Mouse (Mus musculus): ENCODE measurements around the gene Lrba. TPM values are rescaled to one million over a fixed set of nuclear protein-coding genes. Genes with fewer than 3 reads are reported as not detected.

Gene Lrba
- polyA plus RNA-seq, 1 experiment from 2014 or later, result 2.8 TPM

- no peak overlapping the region for H3K4me3 ChIP-seq (ENCODE audit: low read depth, low read length)
- 19% methylated on average over 3 of the region's 3 CpGs for WGBS (ENCODE audit: insufficient replicate concordance)
- H3K36me3 ChIP-seq (ENCODE audit: control insufficient read depth, insufficient read depth), result no peaks in the 10 kb centered on the region
- no peak overlapping the region for H3K9ac ChIP-seq (ENCODE audit: low read depth, low read length)
- H3K4me1 ChIP-seq (ENCODE audit: control insufficient read depth, low read depth, low read length), result no peaks in the 10 kb centered on the region; the same call in 1 of the 2 replicates
- no peaks in the 10 kb centered on the region for H3K27me3 ChIP-seq (ENCODE audit: control insufficient read depth, insufficient read depth, low read depth, low read length)
- H3K9me3 ChIP-seq (replicated peaks; ENCODE audit: control insufficient read depth, low read length), result no peaks in the 10 kb centered on the region
- peak; percentile 91 for ATAC-seq (ENCODE audit: low read depth)
- H3K4me2 ChIP-seq (ENCODE audit: low read depth, low read length), result no peak overlapping the region
- H3K27ac ChIP-seq (ENCODE audit: low read length), result no peak overlapping the region
Observed at GRCm38 (mm10) chr3:86812689-86813088, 588.2 kb downstream of the Lrba start.

DNA sequence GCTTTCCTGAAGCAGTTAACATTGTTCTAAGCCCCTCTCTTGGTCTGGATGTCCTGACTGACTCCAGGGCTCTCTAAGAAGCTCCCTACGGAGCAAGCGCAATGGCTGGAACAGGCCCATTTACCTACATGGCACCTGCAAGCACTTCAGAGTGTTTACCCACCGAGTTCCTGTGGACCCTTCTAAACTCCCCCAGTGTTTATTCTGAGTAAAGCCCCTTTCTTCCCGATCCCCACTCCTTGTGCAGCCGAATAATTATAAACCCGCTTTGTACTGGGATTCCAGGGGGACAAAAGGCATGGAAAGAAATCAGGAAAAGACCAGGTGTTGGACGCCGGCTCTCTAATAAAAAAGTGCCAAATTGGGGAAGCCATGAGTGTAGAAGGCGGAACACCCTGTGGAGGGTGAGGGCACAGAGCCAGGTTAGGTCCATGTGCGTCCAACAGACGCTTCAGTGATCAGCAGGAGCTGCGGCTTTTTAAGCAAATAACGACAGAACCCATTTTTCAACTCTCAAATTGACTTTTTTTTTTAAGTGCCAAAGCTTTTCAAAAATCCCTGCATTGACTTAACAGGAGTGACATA, 593.6 kb downstream of the Lrba start:
- Histone ChIP-seq H3K27ac (ENCODE audit: low read length) (no peak overlapping the region), H3K4me3 (ENCODE audit: low read depth, low read length) (no peak overlapping the region), H3K27me3 (ENCODE audit: control insufficient read depth, insufficient read depth, low read depth, low read length) (no peaks in the 10 kb centered on the region), H3K9ac (ENCODE audit: low read depth, low read length) (no peak overlapping the region), H3K4me1 (ENCODE audit: control insufficient read depth, low read depth, low read length) (no peaks in the 10 kb centered on the region), H3K9me3 (replicated peaks; ENCODE audit: control insufficient read depth, low read length) (no peaks in the 10 kb centered on the region), H3K4me2 (ENCODE audit: low read depth, low read length) (no peak overlapping the region), H3K36me3 (ENCODE audit: control insufficient read depth, insufficient read depth) (no peaks in the 10 kb centered on the region)
- WGBS (ENCODE audit: insufficient replicate concordance), result 69% methylated on average over 13 of the region's 13 CpGs
- ATAC-seq (ENCODE audit: low read depth), result no peak

- ATAC-seq (ENCODE audit: low read depth), result no peak
- no peak overlapping the region for H3K27ac ChIP-seq (ENCODE audit: low read length)
- 73% methylated on average over 6 of the region's 6 CpGs for WGBS (ENCODE audit: insufficient replicate concordance)
- no peaks in the 10 kb centered on the region for H3K36me3 ChIP-seq (ENCODE audit: control insufficient read depth, insufficient read depth)
- no peak overlapping the region for H3K4me3 ChIP-seq (ENCODE audit: low read depth, low read length)
- no peak overlapping the region for H3K4me2 ChIP-seq (ENCODE audit: low read depth, low read length)
- H3K9ac ChIP-seq (ENCODE audit: low read depth, low read length), result no peak overlapping the region
- H3K9me3 ChIP-seq (replicated peaks; ENCODE audit: control insufficient read depth, low read length), result no peaks in the 10 kb centered on the region
- no peaks in the 10 kb centered on the region for H3K27me3 ChIP-seq (ENCODE audit: control insufficient read depth, insufficient read depth, low read depth, low read length)
- no peaks in the 10 kb centered on the region for H3K4me1 ChIP-seq (ENCODE audit: control insufficient read depth, low read depth, low read length)
Observed at GRCm38 (mm10) chr3:86819372-86819771, 594.9 kb downstream of the Lrba start.

DNA sequence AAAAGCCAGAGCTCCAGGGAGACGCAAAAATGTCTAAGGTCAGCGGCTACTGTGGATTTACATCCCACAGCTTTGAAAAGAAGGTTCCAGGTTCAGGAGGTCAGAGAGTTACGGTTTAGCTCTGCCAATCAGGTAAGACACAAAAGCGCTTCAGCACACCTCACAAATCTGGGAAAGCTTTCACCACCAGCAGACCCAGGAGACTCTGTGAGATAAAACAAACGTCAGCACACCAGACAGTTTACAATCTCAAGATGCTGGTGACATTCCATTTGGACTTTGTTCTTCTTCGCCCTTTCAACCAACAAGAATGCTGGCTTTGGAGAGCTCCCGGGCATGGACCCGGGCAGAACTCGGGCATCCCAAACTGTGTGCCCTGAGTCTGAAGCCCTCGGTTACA, 595.9 kb downstream of the Lrba start:
- no peaks in the 10 kb centered on the region for H3K36me3 ChIP-seq (ENCODE audit: control insufficient read depth, insufficient read depth)
- H3K4me3 ChIP-seq (ENCODE audit: low read depth, low read length), result no peak overlapping the region
- H3K27me3 ChIP-seq (ENCODE audit: control insufficient read depth, insufficient read depth, low read depth, low read length), result no peaks in the 10 kb centered on the region
- H3K4me1 ChIP-seq (ENCODE audit: control insufficient read depth, low read depth, low read length), result no peaks in the 10 kb centered on the region
- no peaks in the 10 kb centered on the region for H3K9me3 ChIP-seq (replicated peaks; ENCODE audit: control insufficient read depth, low read length)
- no peak overlapping the region for H3K4me2 ChIP-seq (ENCODE audit: low read depth, low read length)
- 64% methylated on average over 10 of the region's 10 CpGs for WGBS (ENCODE audit: insufficient replicate concordance)
- no peak for ATAC-seq (ENCODE audit: low read depth)
- H3K27ac ChIP-seq (ENCODE audit: low read length), result no peak overlapping the region
- H3K9ac ChIP-seq (ENCODE audit: low read depth, low read length), result no peak overlapping the region

DNA sequence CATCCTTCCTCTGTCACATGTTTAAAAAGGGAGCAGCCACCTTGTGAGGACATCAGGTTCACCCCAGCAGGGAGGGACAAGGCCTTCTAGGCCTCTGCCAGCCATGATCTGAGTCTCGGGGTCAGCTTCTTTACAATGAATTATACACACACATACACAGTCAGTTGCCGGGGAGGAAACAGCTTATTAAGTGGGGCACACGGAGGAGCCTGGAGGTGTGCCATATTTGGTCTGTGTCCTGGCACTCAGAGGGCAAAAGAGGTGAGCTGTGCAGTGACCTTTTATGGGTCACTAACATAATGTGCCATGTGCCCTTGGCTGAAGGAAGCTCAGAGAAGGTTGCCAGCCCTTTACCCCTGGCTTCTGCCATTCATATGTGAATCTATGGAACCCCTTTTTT, 596.9 kb downstream of the Lrba start:
- H3K36me3 ChIP-seq (ENCODE audit: control insufficient read depth, insufficient read depth), result no peaks in the 10 kb centered on the region
- no peak overlapping the region for H3K9ac ChIP-seq (ENCODE audit: low read depth, low read length)
- no peak overlapping the region for H3K27ac ChIP-seq (ENCODE audit: low read length)
- no peaks in the 10 kb centered on the region for H3K9me3 ChIP-seq (replicated peaks; ENCODE audit: control insufficient read depth, low read length)
- no peak overlapping the region for H3K4me2 ChIP-seq (ENCODE audit: low read depth, low read length)
- H3K4me3 ChIP-seq (ENCODE audit: low read depth, low read length), result no peak overlapping the region
- 63% methylated on average over 3 of the region's 3 CpGs for WGBS (ENCODE audit: insufficient replicate concordance)
- no peaks in the 10 kb centered on the region for H3K4me1 ChIP-seq (ENCODE audit: control insufficient read depth, low read depth, low read length)
- ATAC-seq (ENCODE audit: low read depth), result no peak
- H3K27me3 ChIP-seq (ENCODE audit: control insufficient read depth, insufficient read depth, low read depth, low read length), result no peaks in the 10 kb centered on the region

DNA sequence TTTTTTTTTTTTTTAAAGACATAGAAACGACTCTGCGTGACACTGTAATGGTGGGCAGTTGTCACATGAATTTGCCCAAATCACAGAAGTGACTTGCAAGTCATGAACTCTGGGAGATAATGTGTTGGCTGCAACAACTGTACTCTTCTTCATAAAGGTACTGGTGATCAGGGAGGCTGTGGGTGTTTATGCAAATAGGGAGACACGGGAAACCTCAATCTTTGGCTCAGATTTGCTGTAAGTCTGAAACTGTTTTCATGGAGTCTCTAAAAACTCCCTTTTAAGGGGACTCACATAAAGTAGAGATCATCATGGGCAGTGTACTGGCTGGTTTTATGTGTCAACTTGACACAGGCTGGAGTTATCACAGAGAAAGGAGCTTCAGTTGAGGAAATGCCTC, 603.0 kb downstream of the Lrba start:
- H3K9ac ChIP-seq (ENCODE audit: low read depth, low read length), result no peak overlapping the region
- no peaks in the 10 kb centered on the region for H3K4me1 ChIP-seq (ENCODE audit: control insufficient read depth, low read depth, low read length)
- ATAC-seq (ENCODE audit: low read depth), result no peak
- H3K4me3 ChIP-seq (ENCODE audit: low read depth, low read length), result no peak overlapping the region
- 69% methylated on average over 3 of the region's 3 CpGs for WGBS (ENCODE audit: insufficient replicate concordance)
- H3K36me3 ChIP-seq (ENCODE audit: control insufficient read depth, insufficient read depth), result no peaks in the 10 kb centered on the region
- no peak overlapping the region for H3K4me2 ChIP-seq (ENCODE audit: low read depth, low read length)
- H3K27me3 ChIP-seq (ENCODE audit: control insufficient read depth, insufficient read depth, low read depth, low read length), result no peaks in the 10 kb centered on the region
- no peak overlapping the region for H3K27ac ChIP-seq (ENCODE audit: low read length)
- no peaks in the 10 kb centered on the region for H3K9me3 ChIP-seq (replicated peaks; ENCODE audit: control insufficient read depth, low read length)

GRCm38 (mm10) chr3:86832115-86832514, 607.6 kb downstream of the Lrba start:
- no peaks in the 10 kb centered on the region for H3K4me1 ChIP-seq (ENCODE audit: control insufficient read depth, low read depth, low read length)

More at GRCm38 (mm10) chr3:86832115-86832514, 607.6 kb downstream of the Lrba start:
- no peaks in the 10 kb centered on the region for H3K36me3 ChIP-seq (ENCODE audit: control insufficient read depth, insufficient read depth)
- no peak overlapping the region for H3K4me2 ChIP-seq (ENCODE audit: low read depth, low read length)
- H3K9me3 ChIP-seq (replicated peaks; ENCODE audit: control insufficient read depth, low read length), result no peaks in the 10 kb centered on the region
- H3K27me3 ChIP-seq (ENCODE audit: control insufficient read depth, insufficient read depth, low read depth, low read length), result no peaks in the 10 kb centered on the region
- no peak overlapping the region for H3K4me3 ChIP-seq (ENCODE audit: low read depth, low read length)
- no peak overlapping the region for H3K27ac ChIP-seq (ENCODE audit: low read length)
- 66% methylated on average over 8 of the region's 8 CpGs for whole genome bisulfite sequencing (ENCODE audit: insufficient replicate concordance)
- H3K9ac ChIP-seq (ENCODE audit: low read depth, low read length), result no peak overlapping the region
- ATAC-seq (ENCODE audit: low read depth), result no peak

Other genes starting within 250 kb of the Lrba start
- gene Prss48, start 222.2 kb upstream of the Lrba start, polyA plus RNA-seq (2015; fragmentation: Nextera tagmentation; extraction: Ambion mirVana), result not detected in 2 replicates
- gene Rps3a1, start 82.0 kb upstream of the Lrba start, polyA plus RNA-seq (2015; fragmentation: Nextera tagmentation; extraction: Ambion mirVana), result 593 and 662 TPM in 2 replicates

All from liver, embryonic 16.5 days (tissue).